Mouse (Mus musculus) cortical plate, adult 2 months (tissue): ENCODE measurements at regions not wholly inside any gene's neighbourhood (a gene's known extent, or its start where the extent isn't known, plus 50 kb on each side); places are given as distances from the start of the nearest gene placed in this dataset.

Source experiments
- CTCF ChIP-seq: fragments of 200-500 bp; IDR thresholded peaks from 2 replicates; pipeline ENCODE4 v1.5.1; 2011; ENCODE audit warnings: mild to moderate bottlenecking, control low read depth, low read length; ENCODE audit not compliant: insufficient read depth; ENCODE audit errors: extremely low read depth
- POLR2A ChIP-seq: fragments of 200-500 bp; IDR thresholded peaks from 2 replicates; pipeline ENCODE4 v1.6.1; 2011; ENCODE audit warnings: mild to moderate bottlenecking, low read length, control low read depth; ENCODE audit not compliant: insufficient read depth; ENCODE audit errors: extremely low read depth

GRCm38 (mm10) chr6:4187683-4188082, 100.9 kb upstream of the Bet1 start:
- TF ChIP-seq POLR2A, result no peak
- no peak for TF ChIP-seq CTCF
